Mouse (Mus musculus) cortical plate, adult 2 months (tissue): Measurements from ENCODE around the gene Gcm1.

Source experiments
- CTCF ChIP-seq: fragments of 200-500 bp; IDR thresholded peaks from 2 replicates; pipeline ENCODE4 v1.5.1; 2011; ENCODE audit warnings: mild to moderate bottlenecking, control low read depth, low read length; ENCODE audit not compliant: insufficient read depth; ENCODE audit errors: extremely low read depth
- POLR2A ChIP-seq: fragments of 200-500 bp; IDR thresholded peaks from 2 replicates; pipeline ENCODE4 v1.6.1; 2011; ENCODE audit warnings: mild to moderate bottlenecking, low read length, control low read depth; ENCODE audit not compliant: insufficient read depth; ENCODE audit errors: extremely low read depth

DNA sequence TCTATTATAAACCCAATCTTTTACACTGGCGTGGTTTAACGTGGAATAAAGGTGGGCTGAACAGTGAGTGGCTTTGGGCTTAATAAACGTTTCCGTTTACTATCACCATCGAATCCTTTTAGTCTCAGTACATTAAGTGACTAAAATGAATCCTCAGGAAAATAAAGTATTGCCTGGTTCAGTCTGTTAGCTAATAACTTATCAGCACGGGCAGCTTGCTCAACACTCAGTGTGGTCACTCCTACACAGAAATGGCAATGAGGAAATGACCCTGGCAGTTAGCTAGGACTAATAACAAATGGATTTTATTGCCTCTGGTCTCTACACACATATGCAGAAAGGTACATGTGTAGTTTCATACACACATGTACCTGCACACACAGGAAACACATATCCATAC is 53.2 kb downstream of the Gcm1 start:
- TF ChIP-seq CTCF: no peak
- TF ChIP-seq POLR2A: no peak
